Mouse (Mus musculus) c-Kit-positive CD71-positive TER-119-positive erythroid progenitor cells, embryonic 14.5 days (primary cell): ENCODE measurements around the gene Col15a1.
A peak's percentile ranks its signal among the peaks of the same experiment; 100 is the strongest.

Experiments used
- DNase-seq: peaks from one replicate; pipeline ENCODE4 v3.0.0-alpha.2; 2013; ENCODE audit warnings: low spot score

The Col15a1 gene

GRCm38 (mm10) chr4:47230498-47230897 is 22.5 kb downstream of the Col15a1 start:
- no peak for DNase-seq

GRCm38 (mm10) chr4:47231322-47231721 is 23.4 kb downstream of the Col15a1 start:
- DNase-seq = no peak

DNA sequence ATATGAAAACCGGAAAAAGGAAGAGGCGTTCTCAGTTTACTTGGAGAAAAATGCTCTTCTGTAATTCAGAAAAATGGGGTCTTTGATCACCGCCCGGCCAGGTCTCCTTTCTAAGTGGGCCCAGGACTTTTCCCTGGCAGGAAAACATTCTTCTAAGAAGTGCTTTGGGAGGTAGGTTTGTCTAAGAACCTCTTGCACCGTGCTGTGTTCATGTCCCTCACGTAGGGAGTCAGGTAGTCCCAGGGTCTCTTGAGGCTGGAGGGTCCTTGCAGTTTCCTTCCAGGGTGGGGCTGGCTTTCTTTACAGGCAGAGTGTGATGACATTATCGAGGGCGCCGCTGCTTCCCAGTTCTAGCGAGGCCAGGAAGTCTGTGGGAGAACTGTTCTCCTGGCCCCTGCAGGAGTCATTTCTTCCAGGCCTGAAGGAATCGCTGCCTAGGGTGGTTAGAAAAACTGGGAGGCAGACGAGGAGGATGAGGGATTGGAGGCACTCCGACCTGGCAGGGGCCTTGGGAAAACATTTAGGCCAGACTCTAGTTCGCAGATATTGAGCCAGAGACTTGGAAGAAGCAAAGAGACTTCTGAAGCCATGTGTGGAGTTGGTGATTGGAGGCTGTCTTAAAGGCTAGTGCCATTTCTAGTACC is 25.4 kb downstream of the Col15a1 start:
- no peak for DNase-seq

- peak; percentile 29 for DNase-seq
Measured at GRCm38 (mm10) chr4:47234667-47235267, 26.8 kb downstream of the Col15a1 start.

- DNase-seq = no peak
Measured at GRCm38 (mm10) chr4:47235312-47235711, 27.4 kb downstream of the Col15a1 start.

DNA sequence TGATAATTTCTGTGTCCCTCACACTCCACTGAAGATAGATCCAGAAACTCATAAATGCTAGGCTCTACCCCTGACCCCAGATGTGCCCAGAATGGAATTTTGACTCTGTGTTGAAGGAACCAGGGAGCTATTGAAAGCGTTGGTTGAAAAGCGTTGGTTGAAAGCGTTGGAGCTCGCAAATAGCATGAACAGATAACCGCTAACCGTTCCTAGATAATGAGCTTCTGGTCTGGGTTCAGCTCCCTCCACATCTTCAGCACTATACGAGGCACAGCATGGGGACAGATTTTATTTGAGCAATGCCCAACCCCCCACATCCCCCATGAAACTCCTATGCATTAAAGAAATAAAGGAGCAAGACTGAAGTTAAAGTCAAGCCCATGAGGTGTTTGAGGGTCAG is 28.1 kb downstream of the Col15a1 start:
- DNase-seq = no peak

- DNase-seq = no peak
Measured at GRCm38 (mm10) chr4:47237220-47237619, 29.3 kb downstream of the Col15a1 start.

DNA sequence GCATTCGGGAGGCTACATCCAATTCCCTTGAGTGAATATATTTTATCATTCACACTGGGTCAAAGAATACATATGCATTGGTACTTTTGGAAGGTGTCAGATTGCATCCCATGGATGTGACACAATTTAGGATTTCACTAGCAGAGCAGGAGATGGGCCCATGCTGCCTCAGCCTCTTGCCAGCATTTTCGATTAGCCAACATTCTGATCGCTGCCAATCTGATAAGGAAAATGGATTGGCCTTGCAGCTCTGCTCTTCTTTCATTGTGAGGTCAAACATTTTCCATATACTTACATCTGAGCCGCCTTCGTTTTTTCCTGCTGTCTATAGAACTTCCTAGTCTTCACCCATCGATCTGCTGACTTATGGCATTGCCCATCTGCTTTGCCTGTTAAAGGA is 31.2 kb downstream of the Col15a1 start:
- no peak for DNase-seq

- DNase-seq = no peak
Measured at GRCm38 (mm10) chr4:47240901-47241300, 32.9 kb downstream of the Col15a1 start.

- no peak for DNase-seq
Measured at GRCm38 (mm10) chr4:47242127-47242526, 34.2 kb downstream of the Col15a1 start.

DNA sequence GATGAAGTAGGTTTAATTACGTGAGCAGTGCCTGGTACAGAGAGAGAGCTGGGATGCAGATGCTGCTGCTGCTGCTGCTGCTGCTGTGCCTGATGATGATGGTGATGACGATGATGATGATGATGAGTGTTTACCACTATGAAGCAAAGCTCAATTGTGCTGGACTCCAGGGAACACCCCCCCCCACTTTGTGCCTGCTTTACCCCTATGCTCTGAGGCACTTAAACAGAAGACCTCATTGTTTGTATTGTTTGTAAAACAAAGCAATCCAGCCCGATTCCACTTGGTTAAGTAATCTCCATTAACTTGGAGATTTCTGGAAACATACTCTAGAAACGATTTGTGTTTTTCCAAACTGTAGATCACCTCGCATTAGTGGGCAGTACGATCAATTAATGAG is 36.7 kb downstream of the Col15a1 start:
- DNase-seq = no peak

GRCm38 (mm10) chr4:47245621-47246020 is 37.7 kb downstream of the Col15a1 start:
- no peak for DNase-seq

GRCm38 (mm10) chr4:47246811-47247210 is 38.9 kb downstream of the Col15a1 start:
- DNase-seq = peak; percentile 22

- DNase-seq = no peak
Measured at GRCm38 (mm10) chr4:47247574-47247973, 39.6 kb downstream of the Col15a1 start.

GRCm38 (mm10) chr4:47249193-47249592 is 41.2 kb downstream of the Col15a1 start:
- no peak for DNase-seq

GRCm38 (mm10) chr4:47251069-47251468 is 43.1 kb downstream of the Col15a1 start:
- peak; percentile 68 for DNase-seq

GRCm38 (mm10) chr4:47251693-47252435 is 43.9 kb downstream of the Col15a1 start:
- DNase-seq = no peak

DNA sequence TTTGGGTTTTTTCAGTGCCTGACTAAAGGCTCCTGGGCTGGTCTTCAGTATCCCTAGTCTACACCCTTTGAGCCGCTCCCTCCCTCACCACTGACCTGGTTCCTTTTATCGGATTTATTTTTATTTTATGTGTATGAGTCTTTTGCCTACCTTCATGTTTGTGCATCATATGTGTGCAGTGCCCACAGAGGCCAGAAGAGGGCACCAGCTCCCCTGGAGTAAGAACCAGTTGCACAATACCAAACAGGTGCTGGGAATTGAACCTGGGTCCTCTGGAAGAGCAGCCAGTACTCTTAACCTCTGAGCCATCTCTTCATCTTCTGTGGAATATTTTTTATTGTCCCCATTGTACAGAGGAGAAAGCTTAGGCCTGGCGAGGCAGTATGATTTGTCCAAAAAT is 44.7 kb downstream of the Col15a1 start:
- DNase-seq = no peak

DNA sequence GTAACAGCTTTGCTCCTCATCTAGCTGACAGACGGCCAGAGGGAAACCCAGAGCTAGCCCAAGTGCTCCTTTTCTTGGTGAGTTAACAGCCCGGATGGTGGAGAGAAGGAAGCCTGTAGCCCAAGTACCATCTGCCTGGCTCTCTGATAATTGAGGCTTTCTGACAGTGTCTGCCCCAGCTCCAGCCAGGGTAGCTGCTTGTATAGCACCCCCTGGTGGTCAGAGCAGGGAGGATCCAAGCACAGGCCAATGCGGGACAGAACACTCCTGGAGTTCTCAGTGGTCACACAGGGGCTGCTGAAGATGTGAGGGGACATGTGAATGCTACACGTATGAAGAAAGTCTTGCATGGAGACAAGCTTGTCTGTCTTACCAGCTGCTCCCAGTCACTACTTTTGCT is 47.7 kb downstream of the Col15a1 start:
- peak; percentile 43 for DNase-seq

DNA sequence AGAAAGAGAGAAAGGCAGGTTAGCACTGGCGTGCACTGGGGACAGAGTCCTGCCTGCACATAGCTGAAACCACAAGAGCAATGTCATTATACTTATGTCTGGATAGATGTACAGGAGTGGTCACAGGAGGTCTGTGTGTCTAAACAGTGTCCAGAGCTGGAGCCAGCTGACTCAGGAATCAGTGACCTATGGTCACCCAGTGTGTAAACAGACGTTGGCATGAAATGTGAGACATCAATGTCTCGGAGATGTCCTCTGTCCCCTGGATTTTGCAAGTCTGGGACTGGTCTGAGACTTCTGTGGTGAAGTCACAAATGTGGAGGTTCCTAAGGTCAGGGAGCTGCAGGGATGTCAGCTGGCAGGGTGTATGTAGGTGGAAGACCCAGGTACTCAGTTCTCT is 50.2 kb downstream of the Col15a1 start:
- no peak for DNase-seq

DNA sequence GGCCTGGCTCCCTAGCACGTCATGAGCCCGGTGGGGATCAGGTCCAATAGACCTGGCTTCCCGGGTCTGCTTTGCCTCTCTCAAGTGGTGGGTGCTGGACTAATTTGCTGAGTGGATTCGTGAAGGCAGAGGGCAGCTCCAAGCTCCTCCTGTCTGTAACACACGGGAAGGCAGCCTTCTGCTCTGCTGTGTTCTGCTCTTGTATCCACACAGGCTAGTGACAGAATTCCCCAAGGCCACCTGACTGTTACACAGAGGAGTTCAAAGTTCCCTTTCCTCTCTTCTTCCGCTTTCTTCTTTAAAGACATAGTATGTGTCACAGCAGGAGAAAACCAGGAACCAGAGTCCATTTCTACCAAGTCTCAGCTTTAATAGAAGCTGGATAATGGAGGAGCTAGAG is 53.1 kb downstream of the Col15a1 start:
- DNase-seq = no peak

DNA sequence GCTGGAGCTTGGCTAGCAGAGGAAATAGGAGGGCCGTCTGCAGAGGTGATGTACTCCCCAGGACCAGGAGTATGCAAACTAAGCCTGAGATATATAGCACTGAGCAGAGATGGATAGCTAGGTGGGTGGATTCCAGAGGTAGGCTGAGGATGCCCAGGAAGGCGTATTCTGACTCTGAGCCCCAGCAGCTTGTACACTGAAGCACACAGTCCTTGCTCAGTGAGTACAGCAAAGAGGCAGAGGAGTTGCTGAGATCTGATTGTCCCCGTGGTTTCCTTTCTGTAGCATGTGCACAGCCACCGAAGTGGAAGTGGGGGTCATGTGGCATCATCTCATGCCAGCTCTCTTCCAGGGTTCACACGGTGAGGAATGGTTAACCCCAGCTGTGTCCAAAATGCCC is 54.0 kb downstream of the Col15a1 start:
- DNase-seq = no peak

- DNase-seq = no peak
Measured at GRCm38 (mm10) chr4:47265555-47265954, 57.6 kb downstream of the Col15a1 start.
